Mouse (Mus musculus): ENCODE measurements around the gene Naa50.

- TF ChIP-seq CTCF (IDR thresholded peaks at IDR 0.05; ENCODE audit: extremely low read depth, insufficient read depth, low read length) (no peak), POLR2A (IDR thresholded peaks at IDR 0.05; ENCODE audit: extremely low read depth, insufficient read depth, low read length) (no peak)
Observed at GRCm38 (mm10) chr16:44122122-44122521, 17.5 kb upstream of the Naa50 start.

Measured in cortical plate, adult 2 months (tissue).